Mouse (Mus musculus) heart, adult 2 months (tissue): Measurements from ENCODE around the gene Thsd4.

Experiments
- CTCF ChIP-seq: fragments of 200-600 bp; IDR thresholded peaks from 2 replicates; pipeline ENCODE4 v1.8.1; 2022; ENCODE audit warnings: antibody characterized with exemption, mild to moderate bottlenecking, moderate library complexity
- POLR2A ChIP-seq: fragments of 200-500 bp; IDR thresholded peaks from 2 replicates; pipeline ENCODE4 v1.6.1; 2011; ENCODE audit warnings: mild to moderate bottlenecking, low read depth, low read length, control low read depth; ENCODE audit not compliant: insufficient read depth

- no peak for TF ChIP-seq CTCF
- no peak for TF ChIP-seq POLR2A
These were observed 29.4 kb downstream of the Thsd4 start for GRCm38 (mm10) chr9:60492275-60492974.
